Comparison of ENCODE assay signal across 33 mouse cellular contexts in the genomic region with DNA sequence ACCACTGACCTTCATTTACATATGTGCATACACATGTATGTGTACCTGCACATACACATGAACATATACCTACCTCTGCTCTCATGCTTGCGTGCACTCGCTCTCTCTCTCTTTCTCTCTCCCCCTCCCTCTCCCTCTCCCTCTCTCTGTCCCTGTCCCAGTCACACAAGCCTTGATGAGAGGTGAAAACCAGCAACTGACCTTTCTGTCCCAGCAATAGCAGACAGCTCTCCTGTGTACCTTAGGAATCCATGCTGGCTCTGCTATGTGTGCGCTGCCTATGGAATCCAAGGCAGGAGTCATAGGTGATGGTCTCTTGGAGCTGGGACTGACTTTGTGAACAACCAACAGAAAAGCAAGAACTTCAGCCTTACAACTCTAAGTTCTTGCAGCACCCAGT.
"Had no signal": no experiment of that assay in that cellular context is flagged by ENCODE, and none has a peak within 500 bp of the region (broad histone marks: within the 10 kb centered on the region; RNA-seq: fewer than 3 reads in every experiment).

No protein-coding gene starts in this region.

- H3K9ac ChIP-seq: heart, embryonic 13.5 days; heart, embryonic 15.5 days; hindbrain, embryonic 12.5 days; hindbrain, embryonic 13.5 days; hindbrain, embryonic 14.5 days; hindbrain, embryonic 15.5 days; intestine, embryonic 15.5 days; kidney, embryonic 15.5 days had no signal

- H3K36me3 ChIP-seq: heart, embryonic 13.5 days; heart, embryonic 15.5 days; hindbrain, embryonic 10.5 days; hindbrain, embryonic 12.5 days; hindbrain, embryonic 13.5 days; hindbrain, embryonic 15.5 days; intestine, embryonic 15.5 days; kidney, embryonic 15.5 days had no signal

- DNase-seq: heart, postnatal 10 days; heart, postnatal 14 days; heart, postnatal 36 days; heart, postnatal 4 days; kidney, adult 11 months; kidney, adult 18-20 months; kidney, adult 2 months; kidney, adult 8-10 months; kidney, adult 9 months; kidney, postnatal 10 days; kidney, postnatal 14 days; kidney, postnatal 25 days; kidney, postnatal 36 days; kidney, postnatal 4 days; layer of hippocampus, adult 9-11 months; layer of hippocampus, postnatal 36 days had no signal

- ATAC-seq: hindbrain, embryonic 16.5 days; hindbrain, postnatal 0 days; inflammation-experienced regulatory T-cells, adult 6 months; intestine, embryonic 15.5 days; intestine, embryonic 16.5 days; intestine, postnatal 0 days had no signal

- H3K9me3 ChIP-seq: heart, embryonic 13.5 days; heart, embryonic 15.5 days; hindbrain, embryonic 10.5 days; hindbrain, embryonic 12.5 days; hindbrain, embryonic 13.5 days; hindbrain, embryonic 15.5 days; intestine, embryonic 15.5 days; kidney, embryonic 15.5 days had no signal

- H3K4me3 ChIP-seq: heart, embryonic 13.5 days; heart, embryonic 15.5 days; hindbrain, embryonic 10.5 days; hindbrain, embryonic 12.5 days; hindbrain, embryonic 13.5 days; hindbrain, embryonic 15.5 days; intestine, embryonic 15.5 days; kidney, embryonic 15.5 days; layer of hippocampus, adult 2 months; left cerebral cortex, adult 2 months had no signal

- H3K27ac ChIP-seq: heart, embryonic 13.5 days; heart, embryonic 15.5 days; hindbrain, embryonic 10.5 days; hindbrain, embryonic 12.5 days; hindbrain, embryonic 13.5 days; hindbrain, embryonic 14.5 days; hindbrain, embryonic 15.5 days; hindbrain, postnatal 0 days; intestine, embryonic 15.5 days; kidney, embryonic 15.5 days; kidney, postnatal 0 days; layer of hippocampus, adult 2 months; left cerebral cortex, adult 2 months had no signal

- H3K4me1 ChIP-seq: heart, embryonic 15.5 days; hindbrain, embryonic 10.5 days; hindbrain, embryonic 12.5 days; hindbrain, embryonic 13.5 days; hindbrain, embryonic 15.5 days; intestine, embryonic 15.5 days; kidney, embryonic 15.5 days had no signal

- H3K4me2 ChIP-seq: heart, embryonic 13.5 days; heart, embryonic 15.5 days; hindbrain, embryonic 12.5 days; hindbrain, embryonic 13.5 days; hindbrain, embryonic 14.5 days; hindbrain, embryonic 15.5 days; intestine, embryonic 15.5 days; kidney, embryonic 15.5 days had no signal

- H3K27me3 ChIP-seq: heart, embryonic 13.5 days; heart, embryonic 15.5 days; hindbrain, embryonic 12.5 days; hindbrain, embryonic 13.5 days; hindbrain, embryonic 15.5 days; intestine, embryonic 15.5 days; kidney, embryonic 15.5 days had no signal
